Mouse (Mus musculus) ES-E14 (cell line): ENCODE results near the gene Hoxa1. TPM values are rescaled to one million over a fixed set of nuclear protein-coding genes. Genes with fewer than 3 reads are reported as not detected.

Source experiments
- DNase-seq: peaks from one replicate; pipeline ENCODE4 v3.0.0-alpha.2; 2013; ENCODE audit warnings: low read depth, low spot score
- H3K27ac ChIP-seq: 2 replicates; pipeline ENCODE4 v1.5.1; 2012; ENCODE audit warnings: low read depth, mild to moderate bottlenecking, low read length, moderate library complexity, mixed read lengths; ENCODE audit not compliant: poor library complexity, insufficient read depth, severe bottlenecking
- H3K36me3 ChIP-seq: 2 replicates; pipeline ENCODE4 v1.6.1; 2012; ENCODE audit warnings: mild to moderate bottlenecking, low read length, moderate library complexity, mixed read lengths; ENCODE audit not compliant: control insufficient read depth, poor library complexity, insufficient read depth, severe bottlenecking
- H3K4me1 ChIP-seq, 2 experiments: fragments of 150-350 bp in 1 of 2; sonication (generic) in 1 of 2; 2 replicates each; pipeline ENCODE4 v1.6.1; 2012; ENCODE audit warnings: low read length in 2 of 2, mild to moderate bottlenecking in 1 of 2, mixed read lengths in 1 of 2; ENCODE audit not compliant: control insufficient read depth in 2 of 2, insufficient read depth in 2 of 2, poor library complexity in 1 of 2
- H3K4me3 ChIP-seq, 2 experiments: fragments of 150-350 bp in 1 of 2; sonication (generic) in 1 of 2; 2 replicates each; pipeline ENCODE4 v1.5.1; 2012; ENCODE audit warnings: low read length in 2 of 2, low read depth in 1 of 2, mild to moderate bottlenecking in 1 of 2, mixed read lengths in 1 of 2; ENCODE audit not compliant: insufficient read depth in 1 of 2, poor library complexity in 1 of 2, severe bottlenecking in 1 of 2
- H3K9ac ChIP-seq: 2 replicates; pipeline ENCODE4 v1.6.1; 2012; ENCODE audit warnings: low read depth, mild to moderate bottlenecking, low read length, mixed read lengths; ENCODE audit not compliant: poor library complexity, insufficient read depth, severe bottlenecking
- H3K9me3 ChIP-seq: fragments of 150-350 bp; sonication (generic); 2 replicates; pipeline ENCODE4 v1.6.1; 2012; ENCODE audit warnings: low read depth, mild to moderate bottlenecking, low read length; ENCODE audit not compliant: control insufficient read depth, insufficient read depth
- CHD2 ChIP-seq: IDR thresholded peaks from 2 replicates; pipeline ENCODE4 v1.6.1; 2014; ENCODE audit warnings: mild to moderate bottlenecking, low read depth, low read length, inconsistent platforms
- HCFC1 ChIP-seq: IDR thresholded peaks from 2 replicates; pipeline ENCODE4 v1.6.1; 2012; ENCODE audit warnings: low read length, inconsistent platforms, borderline replicate concordance; ENCODE audit not compliant: insufficient read depth
- MAFK ChIP-seq: IDR thresholded peaks from 2 replicates; pipeline ENCODE4 v1.6.1; 2014; ENCODE audit warnings: mild to moderate bottlenecking, low read depth, low read length, inconsistent platforms; ENCODE audit not compliant: insufficient read depth
- ZC3H11A ChIP-seq: IDR thresholded peaks from 2 replicates; pipeline ENCODE4 v1.6.1; 2012; ENCODE audit warnings: low read depth, mild to moderate bottlenecking, inconsistent platforms, low read length, borderline replicate concordance
- ZNF384 ChIP-seq: IDR thresholded peaks from 2 replicates; pipeline ENCODE4 v1.6.1; 2012; ENCODE audit warnings: low read depth, low read length, inconsistent platforms
- in situ Hi-C, 2 experiments: fragments of 600-800 bp; cut with MboI; formaldehyde crosslinking; loops; one replicate each; pipeline ENCODE4 v1.15.1; 2025; ENCODE audit warnings: low sequenced_read_pairs in 2 of 2, inconsistent platforms in 1 of 2; ENCODE audit not compliant: unreplicated experiment in 2 of 2
- total RNA-seq: library from RNA; depleted of rRNA; stranded (reverse); fragments of 300-350 nt; gene quantifications from 2 replicates; pipeline ENCODE4 v1.2.3, GENCODE M21; 2012

Hoxa1 gene
- total RNA-seq, 1 experiment: 3.5 TPM

DNA sequence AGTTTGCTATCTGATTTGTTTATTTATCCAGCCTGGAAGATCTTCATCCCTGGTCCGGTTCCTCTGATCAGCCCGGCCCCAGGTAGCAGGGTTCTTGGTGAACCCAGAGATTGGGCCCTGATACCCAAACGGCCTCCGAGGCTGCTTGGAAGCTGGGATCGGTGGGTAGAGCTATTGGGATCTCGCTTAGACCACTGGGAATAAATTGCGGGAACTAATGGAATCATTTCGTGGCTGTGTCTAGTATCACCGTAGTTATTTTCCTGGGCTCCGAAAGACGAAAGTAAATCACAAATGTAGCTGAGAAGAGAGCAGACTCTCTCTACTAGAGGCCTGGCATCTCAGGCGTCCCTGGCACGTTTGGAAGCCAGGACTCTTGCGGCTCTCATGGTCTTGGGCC is 47.1 kb upstream of the Hoxa1 start:
- no peak overlapping the region for H3K27ac ChIP-seq
- no peaks in the 10 kb centered on the region for H3K36me3 ChIP-seq
- DNase-seq: no peak
- no peak overlapping the region for H3K4me3 ChIP-seq
- in situ Hi-C loops: loop anchor here in 1 of 2 experiments (25.0 kb wide), 1 partner anchor 593 kb away; no protein-coding TSS in a partner anchor
- H3K4me1 ChIP-seq: peaks cover 0 to 4% of the 10 kb centered on the region in 2 experiments; a peak in 1 of 4 replicates
- H3K9ac ChIP-seq: no peak overlapping the region
- no peaks in the 10 kb centered on the region for H3K9me3 ChIP-seq
- TF ChIP-seq ZNF384: no peak
- TF ChIP-seq CHD2: no peak
- no peak for TF ChIP-seq HCFC1
- TF ChIP-seq MAFK: no peak

GRCm38 (mm10) chr6:52204050-52204752 is 46.1 kb upstream of the Hoxa1 start, which contains the start of gene Hoxa5:
Hoxa5 (minus strand) TSS chr6:52204587.
- Histone ChIP-seq H3K4me1 (peaks cover 0 to 4% of the 10 kb centered on the region in 2 experiments; a peak in 1 of 4 replicates), H3K27ac (no peak within 1 kb of the TSS), H3K9me3 (no peaks in the 10 kb centered on the region), H3K4me3 (peak within 1 kb of the TSS; percentile 54 to 72), H3K9ac (peak within 1 kb of the TSS; percentile 30), H3K36me3 (no peaks in the 10 kb centered on the region)
- TF ChIP-seq ZC3H11A (peak; percentile 68; the same call in 1 of the 2 replicates), HCFC1 (no peak), MAFK (no peak), CHD2 (no peak), ZNF384 (no peak)
- no peak for DNase-seq
- in situ Hi-C loops: loop anchor here in 1 of 2 experiments (25.0 kb wide), 1 partner anchor 592 kb away; no protein-coding TSS in a partner anchor

- H3K9me3 ChIP-seq: no peaks in the 10 kb centered on the region
- H3K4me1 ChIP-seq: peaks cover 0 to 4% of the 10 kb centered on the region in 2 experiments; a peak in 1 of 4 replicates
- in situ Hi-C loops: loop anchor here in 1 of 2 experiments (25.0 kb wide), 1 partner anchor 591 kb away; no protein-coding TSS in a partner anchor
- H3K27ac ChIP-seq: no peak overlapping the region
- no peaks in the 10 kb centered on the region for H3K36me3 ChIP-seq
- TF ChIP-seq CHD2: no peak
- no peak for TF ChIP-seq ZC3H11A
- peak overlapping the region; percentile 54 to 72 for H3K4me3 ChIP-seq
- peak overlapping the region; percentile 30 for H3K9ac ChIP-seq
- no peak for DNase-seq
Observed at GRCm38 (mm10) chr6:52203371-52204049, 45.4 kb upstream of the Hoxa1 start.

DNA sequence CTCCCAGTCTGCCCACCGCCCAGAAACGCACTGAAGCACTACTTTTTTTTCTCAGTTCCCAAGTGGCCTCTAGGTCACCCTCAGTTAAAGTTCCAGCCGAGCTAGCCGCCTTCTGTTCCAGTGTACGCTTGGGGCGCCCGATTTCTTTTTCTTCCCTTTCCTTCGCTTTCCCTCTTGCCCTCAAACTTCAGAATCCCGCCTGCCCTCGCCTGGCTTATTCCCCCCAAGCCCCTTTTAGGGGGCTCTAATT is 44.9 kb upstream of the Hoxa1 start:
- H3K36me3 ChIP-seq: no peaks in the 10 kb centered on the region
- in situ Hi-C loops: loop anchor here in 1 of 2 experiments (25.0 kb wide), 1 partner anchor 591 kb away; no protein-coding TSS in a partner anchor
- peak overlapping the region in 1 of 2 experiments; percentile 54; a peak in 3 of 4 replicates for H3K4me3 ChIP-seq
- H3K27ac ChIP-seq: no peak overlapping the region
- H3K9me3 ChIP-seq: no peaks in the 10 kb centered on the region
- H3K9ac ChIP-seq: no peak overlapping the region
- no peak for DNase-seq
- H3K4me1 ChIP-seq: peaks cover 0 to 4% of the 10 kb centered on the region in 2 experiments; a peak in 1 of 4 replicates
- TF ChIP-seq ZNF384 (no peak), HCFC1 (no peak), MAFK (no peak), CHD2 (no peak), ZC3H11A (no peak)
